Mouse (Mus musculus) liver, embryonic 14.5 days (tissue): ENCODE measurements around the gene Abcc4.

Source experiments
- CTCF ChIP-seq: IDR thresholded peaks from 2 replicates; pipeline ENCODE4 v1.5.1; 2016; ENCODE audit warnings: antibody characterized with exemption, low read depth, control low read depth
- EP300 ChIP-seq: IDR thresholded peaks from 2 replicates; pipeline ENCODE4 v1.6.1; 2016; ENCODE audit warnings: antibody characterized with exemption, low read depth

GRCm38 (mm10) chr14:118594463-118594862 lies 111.6 kb downstream of the Abcc4 start:
- TF ChIP-seq EP300 (no peak), CTCF (no peak)
